Mouse (Mus musculus) urinary bladder, postnatal 14 days (tissue): ENCODE data around the gene Espn.
A peak's percentile ranks its signal among the peaks of the same experiment; 100 is the strongest.

ENCODE experiments used
- DNase-seq: peaks from one replicate; pipeline ENCODE4 v3.0.0; 2021; ENCODE audit warnings: low spot score

The Espn gene

DNA sequence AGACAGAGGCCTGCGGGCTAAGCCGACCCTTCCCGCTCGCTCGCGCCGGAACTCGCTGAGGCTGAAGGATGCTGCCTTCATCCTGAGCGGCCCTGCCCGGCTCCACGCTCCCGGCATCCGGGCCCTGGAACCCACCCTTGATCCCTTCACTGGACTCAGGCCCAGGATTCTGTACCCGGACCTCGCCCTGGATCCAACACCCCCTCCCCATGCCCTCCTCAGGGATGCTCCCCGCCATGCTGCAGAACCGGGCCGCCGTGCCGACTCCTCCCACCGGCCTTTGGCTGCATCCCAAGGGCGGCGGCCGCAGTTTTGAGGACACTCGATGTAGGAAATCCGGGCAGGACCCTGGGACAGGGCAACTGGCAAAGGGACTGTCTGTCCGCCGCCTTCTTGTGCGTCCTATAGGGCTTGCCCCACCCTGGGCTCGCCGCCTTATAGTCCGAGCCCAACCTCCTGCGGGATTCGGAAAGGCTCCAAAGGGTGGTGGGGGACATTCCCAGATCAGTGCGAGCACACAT, 26.2 kb upstream of the Espn start:
- peak; percentile 47 for DNase-seq

DNA sequence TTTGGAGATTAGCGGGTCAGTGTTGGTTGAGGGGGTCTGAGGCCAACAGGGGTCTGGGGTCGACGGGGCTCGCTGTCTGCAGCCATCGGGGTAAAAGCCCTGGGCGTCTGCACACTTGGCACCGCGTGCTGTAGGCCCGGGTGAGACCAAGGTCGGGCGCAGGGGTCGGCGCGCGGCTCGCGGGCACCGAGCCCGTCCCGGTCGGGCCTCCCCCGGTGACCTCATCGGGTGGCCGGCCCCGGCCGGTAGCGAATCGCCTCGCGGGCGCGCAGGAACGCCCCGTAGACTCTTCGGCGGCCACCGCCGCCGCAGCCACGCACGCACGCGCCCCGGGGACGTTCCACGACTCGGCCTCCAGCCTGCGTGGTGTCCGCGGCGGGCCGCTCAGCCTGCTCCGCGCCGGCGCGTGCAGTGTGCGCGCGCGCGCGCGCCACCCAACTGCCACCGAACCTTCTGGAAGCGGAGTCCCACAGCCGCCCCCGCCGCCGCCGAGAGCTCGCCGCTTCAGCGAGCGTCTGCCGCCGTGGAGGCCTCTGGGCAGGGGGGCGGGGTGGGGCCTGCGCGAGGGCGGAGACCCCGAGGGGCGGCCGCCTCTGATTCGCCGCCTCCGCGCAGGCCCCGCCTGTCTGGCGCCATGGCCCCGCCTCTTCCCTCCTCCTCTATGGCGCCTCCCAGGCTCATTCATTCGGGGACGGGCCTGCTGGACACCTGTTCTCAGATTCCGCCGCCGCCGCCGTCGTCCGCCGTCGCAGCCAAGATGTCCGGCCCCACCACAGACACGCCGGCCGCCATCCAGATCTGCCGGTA, 25.6 kb upstream of the Espn start, which contains the start of gene Acot7:
Acot7 (plus strand) TSS at position 598 of the 807 bp plus-strand sequence.
- peak; percentile 92 for DNase-seq

DNA sequence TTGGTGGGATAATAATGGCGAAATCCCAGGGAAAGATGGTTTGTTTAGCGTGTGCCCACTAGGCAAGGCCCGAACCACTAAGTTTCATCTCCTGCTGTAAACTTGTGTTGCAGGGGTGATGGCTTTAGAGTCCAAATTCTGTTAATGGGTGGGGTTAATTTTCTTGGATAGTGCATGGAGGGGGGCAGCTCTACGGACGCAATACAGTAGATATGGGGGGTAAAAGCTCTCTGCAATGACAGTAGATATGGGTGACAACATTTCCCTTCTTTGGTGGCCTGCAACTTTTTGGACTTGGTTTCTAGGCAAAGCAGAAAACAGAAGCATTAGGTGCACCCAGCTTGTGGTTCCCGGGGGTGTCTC, 25.0 kb upstream of the Espn start:
- DNase-seq = no peak

DNA sequence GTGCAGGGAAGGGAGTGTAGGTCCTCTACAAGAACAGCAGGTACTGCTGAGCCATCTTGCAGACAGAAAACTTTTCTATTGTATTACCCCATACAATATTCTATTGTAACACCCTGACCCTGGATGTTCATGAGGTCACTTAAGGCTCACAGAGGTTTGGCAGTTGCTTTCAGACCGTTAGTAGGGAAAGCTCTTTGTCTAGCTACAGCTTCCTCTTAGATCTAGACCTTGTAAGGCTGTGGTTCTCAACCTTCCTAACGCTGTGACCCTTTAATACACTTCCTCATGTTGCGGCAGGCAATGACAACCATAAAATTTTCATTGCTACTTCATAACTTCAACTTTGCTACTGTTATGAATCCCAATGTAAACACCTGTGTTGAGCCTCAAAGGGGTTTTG, 24.5 kb upstream of the Espn start:
- no peak for DNase-seq

DNA sequence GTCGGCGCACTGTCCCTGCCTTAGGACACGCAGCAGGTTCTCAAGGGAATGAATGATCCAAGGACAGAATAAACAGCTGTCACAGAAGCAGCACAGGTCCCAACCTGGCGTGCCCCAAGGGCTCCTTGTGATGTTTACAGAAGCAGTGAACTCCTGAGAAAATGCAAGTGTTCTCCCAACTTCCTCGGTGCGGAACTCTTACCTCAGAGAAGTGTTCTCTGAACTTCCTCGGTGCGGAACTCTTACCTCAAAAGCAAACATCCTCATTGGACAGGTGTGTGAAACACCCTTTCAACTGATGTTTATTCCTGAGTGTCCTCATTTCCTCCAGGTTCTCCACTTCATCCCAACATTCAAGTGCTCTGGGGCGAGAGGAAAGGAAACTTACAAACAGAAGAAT, 21.8 kb upstream of the Espn start:
- no peak for DNase-seq

DNA sequence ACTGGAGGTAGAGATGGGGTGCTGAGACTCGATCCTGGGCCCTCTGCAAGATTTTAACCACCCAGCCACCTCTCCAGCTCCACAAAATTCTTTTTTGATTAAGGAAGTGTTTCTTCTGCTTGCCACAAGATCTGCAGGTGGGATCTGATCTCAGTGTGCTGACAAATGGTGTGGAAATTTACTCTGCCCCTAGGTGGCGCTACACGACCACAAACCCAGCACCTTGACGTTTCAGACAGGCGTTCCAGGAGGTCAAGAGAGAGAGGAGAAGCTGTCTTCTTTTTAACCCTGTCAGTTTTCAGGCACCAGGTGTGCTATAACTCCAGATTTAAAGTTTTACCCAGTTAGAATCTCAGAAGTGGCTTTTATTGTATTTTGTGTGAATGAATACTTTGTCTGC, 20.9 kb upstream of the Espn start:
- DNase-seq = peak; percentile 75

DNA sequence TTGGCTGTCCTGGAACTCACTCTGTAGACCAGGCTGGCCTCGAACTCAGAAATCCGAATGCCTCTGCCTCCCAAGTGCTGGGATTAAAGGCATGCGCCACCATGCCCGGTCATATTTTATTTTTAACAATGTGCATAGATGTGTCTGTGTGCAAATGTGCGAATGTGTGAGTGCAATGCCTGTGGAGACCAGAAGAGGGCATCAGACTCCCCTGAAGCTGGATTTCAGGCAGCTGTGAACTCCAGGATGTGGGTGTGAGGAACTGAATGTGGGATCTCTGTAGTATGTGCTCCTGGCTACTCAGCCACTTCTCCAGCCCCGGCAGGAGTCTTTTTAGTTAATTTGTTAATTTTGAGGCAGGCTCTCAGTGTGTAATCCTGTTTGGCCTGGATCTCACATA, 19.4 kb upstream of the Espn start:
- no peak for DNase-seq

DNA sequence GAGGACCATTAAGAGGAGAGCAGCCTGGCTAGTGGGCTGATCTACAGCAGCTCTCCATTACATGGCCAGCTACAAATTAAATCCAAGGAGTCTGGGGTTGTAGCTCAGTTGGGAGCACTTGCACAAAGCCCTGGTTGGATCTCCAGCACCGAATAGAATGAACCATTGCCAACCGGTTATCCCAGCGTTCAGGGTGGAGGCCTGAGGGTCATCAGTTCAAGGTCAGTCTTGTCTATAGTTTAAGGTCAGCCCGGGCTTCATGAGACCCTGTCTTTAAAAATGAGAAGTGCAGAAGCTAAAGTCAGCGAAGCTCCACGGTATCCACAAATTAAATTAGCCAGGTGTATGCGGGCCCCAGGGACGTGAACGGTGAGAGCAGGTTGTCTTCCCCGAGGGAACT, 18.1 kb upstream of the Espn start:
- no peak for DNase-seq

DNA sequence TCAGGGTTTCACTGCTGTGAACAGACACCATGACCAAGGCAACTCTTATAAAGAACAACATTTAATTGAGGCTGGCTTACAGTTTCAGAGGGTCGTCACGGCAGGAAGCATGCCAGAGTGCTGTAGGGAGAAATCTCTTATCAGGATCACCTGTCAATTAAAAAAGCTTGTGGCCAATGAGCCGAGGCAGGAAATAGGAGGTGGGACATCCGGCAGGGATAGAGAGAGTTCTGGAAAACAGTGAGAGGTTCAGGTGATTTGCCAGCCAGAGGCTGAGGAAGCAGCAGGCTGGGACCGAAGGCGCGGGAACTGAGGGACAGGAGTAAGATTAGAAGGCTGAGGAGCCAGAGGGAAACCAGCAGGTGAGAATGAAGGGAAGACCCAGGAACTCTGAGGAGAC, 16.9 kb upstream of the Espn start:
- no peak for DNase-seq

DNA sequence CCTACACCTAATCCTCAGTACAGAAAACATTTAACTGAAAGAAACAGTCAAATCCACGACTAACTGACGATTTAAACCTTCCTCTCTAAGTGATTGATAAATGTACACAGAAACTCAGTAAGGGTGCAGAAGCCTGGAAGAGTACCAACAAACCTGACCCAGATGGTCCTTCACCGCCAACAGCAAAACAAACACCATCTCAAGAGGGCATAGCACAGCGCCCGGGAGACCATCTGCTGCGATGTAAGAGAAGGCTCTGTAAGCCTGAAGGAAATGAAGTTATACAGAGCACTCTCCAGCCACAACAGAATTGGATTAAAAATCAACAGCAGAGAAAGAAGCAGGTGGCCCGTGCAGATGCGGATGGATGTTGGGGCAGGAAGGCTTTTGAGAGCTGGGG, 15.9 kb upstream of the Espn start:
- no peak for DNase-seq

DNA sequence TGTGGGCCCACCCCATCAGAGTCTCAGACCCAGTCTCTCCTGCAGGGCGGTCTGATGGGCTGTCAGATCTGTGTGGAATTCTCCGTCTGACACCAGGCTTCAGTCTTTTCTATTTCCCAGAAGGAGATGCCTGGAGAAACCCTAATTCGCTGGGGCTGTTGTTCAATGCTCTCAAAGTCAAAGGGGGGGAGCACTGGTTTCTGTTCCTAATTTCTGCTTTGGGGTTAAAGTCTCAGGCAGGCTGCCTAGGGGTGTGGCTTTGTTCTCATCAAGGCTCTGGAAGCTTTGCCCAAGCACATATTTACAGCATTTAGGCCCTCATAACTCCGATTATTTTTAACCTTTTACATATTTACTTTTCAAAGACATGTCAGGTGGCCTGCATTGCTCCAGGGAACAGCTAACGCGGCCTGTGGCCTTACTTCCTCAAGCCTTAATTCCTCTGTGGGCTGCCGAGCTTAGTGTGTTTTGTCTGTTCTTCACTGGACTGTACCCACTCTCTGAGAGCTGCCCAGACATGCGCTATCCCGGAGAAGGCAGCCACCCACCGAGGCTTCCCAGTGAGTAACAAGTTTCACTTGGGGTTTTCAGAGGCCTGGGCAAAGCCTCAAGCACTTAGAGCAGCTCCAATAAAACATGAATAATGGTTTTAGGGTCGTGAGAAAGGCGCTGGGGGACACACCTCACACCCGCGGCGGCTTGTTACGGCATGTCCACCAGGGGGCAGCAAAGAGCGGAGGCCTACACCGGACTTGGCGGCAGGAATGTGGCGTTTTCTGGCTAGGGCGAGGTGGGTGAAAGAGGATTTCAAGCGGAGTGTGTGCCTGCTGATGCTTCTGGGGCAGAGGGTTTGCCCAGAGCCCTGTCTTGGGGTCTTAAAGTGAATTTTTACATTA, 13.1 kb upstream of the Espn start:
- peak; percentile 86 for DNase-seq

DNA sequence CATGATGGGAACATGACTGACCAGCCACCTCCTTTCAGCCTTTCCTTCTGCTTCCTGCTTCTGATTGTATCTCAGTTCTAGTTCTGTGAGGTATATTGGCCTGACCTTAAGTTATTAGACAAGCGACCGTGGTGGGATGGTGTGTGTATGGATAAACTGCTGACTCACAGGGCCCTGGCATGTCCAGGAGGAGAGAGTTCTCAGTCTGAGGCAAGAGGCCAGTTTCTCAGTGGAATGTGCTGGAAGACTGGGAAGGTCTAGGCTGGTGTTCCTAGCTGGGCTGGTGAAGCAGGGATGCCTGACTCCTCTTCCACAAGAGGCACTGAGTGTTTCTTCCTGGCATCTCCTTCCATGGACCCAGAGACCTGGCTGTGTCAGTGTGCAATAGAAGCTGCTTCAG, 10.6 kb upstream of the Espn start:
- DNase-seq = no peak

DNA sequence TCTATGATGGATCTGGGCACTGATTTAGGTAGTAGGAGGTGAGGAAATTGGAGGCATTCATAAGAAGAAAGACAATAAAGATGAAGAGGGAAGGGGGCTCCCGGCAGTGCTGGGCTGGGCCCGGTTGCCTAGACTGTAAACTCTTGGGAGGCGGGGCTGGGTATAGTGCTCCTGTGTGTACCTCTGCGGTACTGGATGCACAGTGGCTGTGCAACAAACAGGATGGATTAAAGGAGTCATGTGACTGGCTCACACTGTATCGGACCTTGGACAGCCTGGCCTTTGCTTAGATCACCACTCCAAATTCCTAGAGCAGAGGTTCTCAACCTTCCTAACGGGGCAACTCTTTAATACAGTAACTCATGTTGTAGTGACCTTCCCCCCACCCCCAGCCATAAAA, 9.4 kb upstream of the Espn start:
- DNase-seq = no peak

DNA sequence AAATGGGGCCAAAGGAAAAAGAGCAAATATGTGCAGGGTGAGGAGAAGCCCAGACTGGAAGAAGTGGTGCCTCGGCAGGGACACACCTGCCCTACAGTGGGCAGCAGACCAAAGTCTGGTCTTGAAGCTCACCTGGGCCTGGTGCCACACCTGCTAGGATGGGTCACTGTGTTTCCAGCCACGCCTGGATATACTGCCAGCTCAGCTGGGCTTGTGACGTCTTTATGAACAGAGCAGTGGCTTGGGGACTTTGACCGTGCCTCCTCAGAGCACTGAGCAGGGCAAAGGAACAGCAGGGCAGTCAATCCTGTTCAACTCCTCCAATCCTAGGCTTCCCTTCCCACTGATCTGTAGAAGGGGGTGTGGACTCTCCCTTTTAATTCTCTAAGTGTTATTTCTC, 8.6 kb upstream of the Espn start:
- DNase-seq = no peak

DNA sequence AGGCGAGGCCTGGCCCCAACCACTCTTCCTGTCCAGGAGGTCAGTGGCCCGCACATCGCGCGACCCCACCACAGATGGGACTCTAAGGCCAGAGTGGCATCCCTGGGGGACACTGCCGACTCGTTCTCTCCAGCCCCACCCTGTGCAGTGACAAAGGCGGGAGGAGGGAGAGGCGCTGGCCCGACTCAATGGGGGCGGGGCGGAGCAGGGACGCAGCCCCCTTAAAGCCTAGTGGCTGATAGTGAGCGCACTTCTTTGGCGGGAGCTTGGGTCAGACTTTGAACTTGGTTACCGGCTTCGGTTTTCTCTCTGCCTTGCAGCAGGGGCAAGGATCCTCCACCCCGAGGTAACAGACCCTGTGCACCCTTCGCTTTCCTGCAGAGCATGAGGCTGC, 7.1 kb upstream of the Espn start:
- DNase-seq = no peak

DNA sequence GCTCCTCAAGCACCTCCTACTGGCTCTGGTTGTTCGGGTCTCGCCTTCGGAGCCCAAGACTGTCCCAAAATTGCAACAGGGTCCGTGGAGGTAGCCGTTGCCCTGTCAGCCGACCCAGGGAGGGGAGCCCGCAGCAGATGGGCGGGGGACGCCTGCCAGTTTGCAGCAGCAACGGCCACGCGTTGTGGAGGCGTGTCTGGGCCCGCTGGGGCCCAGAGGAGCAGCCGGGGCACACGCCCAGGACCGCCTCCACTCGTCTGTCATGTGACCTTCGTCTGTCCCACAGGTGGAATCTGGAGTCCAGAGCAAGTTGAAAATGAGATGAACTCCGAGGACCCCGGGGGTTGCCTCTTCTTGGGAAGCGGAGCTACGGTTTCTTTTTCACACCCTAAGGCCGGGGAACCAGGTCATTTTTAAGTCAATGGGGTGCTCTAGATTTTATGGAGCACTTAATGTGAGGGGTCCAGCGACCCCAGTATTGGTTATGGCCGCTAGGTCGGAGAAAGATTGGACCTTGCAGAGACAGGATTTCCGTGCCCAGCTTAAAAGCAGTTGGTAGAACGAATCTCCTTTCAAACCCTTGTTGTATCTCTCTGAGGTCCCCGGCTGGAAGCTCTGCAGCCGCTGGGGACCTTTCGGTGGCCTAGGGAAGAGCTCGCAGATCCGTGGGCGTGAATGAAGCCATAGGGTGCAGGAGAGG, 6.6 kb upstream of the Espn start, which contains the start of gene Hes2:
Hes2 (plus strand) TSS at position 283 of the 700 bp plus-strand sequence.
- DNase-seq = peak; percentile 47

DNA sequence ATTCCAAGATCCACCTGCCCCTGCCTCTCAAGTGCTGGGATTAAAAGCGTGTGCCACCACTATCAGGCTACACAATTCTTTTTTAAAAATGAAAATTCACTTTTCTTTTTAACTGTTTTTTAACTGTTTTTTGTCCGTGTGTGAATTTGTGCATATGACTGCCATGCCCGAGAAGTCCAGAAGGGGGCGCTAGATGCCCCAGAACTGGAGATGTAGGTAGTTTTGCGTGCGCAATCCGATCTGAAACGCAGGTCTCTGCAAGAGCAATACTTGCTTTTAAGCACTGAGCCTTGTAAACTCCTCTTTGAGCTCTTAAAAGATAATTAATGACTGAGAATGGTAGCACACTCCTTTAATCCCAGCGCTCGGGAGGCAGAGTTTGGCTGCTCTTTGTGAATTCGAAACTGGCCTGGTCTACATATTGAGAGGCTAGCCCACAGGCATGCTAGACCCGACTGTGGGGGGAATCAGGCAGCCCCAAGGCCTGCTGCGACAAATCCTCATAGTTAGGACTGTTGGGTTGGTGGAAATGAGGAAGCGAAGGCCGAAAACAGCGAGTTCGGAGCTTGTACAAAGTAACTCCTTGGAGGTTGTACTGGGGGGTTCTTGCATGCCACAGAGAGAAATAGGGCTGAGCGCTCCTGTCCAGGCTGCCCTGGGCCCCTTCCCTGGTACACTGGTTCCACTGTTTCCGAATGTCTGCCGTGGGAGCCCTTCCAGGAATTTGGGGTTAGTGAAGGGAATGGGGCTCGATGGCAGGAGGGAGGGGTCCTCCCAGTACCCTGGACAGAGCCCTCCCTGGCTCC, 5.8 kb upstream of the Espn start:
- peak; percentile 51 for DNase-seq

DNA sequence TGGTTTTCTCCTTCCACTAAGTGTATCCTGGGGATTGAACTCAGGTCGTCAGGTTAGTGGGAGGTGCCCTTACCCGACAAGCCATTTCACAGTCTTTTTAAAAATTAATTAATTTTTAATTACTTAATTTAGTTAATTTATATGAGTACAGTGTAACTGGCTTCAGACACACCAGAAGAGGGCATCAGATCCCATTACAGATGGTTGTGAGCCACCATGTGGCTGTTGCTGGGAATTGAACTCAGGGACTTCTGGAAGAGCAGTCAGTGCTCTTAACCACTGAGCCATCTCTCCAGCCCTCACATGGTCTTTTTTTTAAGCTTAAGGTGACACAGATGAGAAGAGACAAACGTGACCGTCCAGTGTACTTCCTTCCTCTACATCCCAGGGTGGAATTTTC, 2.8 kb upstream of the Espn start:
- no peak for DNase-seq

DNA sequence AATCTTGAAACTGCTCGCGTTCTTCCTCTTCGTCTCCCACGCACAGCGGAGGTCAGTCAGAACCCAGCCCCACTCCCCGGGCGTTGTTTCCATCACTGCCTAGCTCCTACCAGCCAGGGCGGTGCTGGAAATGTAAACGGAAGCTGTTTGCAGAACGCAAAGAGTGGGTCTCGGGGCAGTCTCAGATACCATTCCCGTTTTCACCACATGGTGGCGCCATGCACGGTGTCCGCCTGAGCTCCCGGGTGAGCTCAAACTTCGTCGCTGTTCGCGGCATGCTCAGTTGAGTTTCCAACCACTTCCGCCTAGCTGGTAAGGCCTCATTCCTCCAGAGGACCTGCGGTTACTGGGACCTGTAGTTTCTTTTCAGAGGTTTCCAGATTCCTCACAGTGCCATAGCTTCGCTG, 1.6 kb upstream of the Espn start:
- peak; percentile 93 for DNase-seq

DNA sequence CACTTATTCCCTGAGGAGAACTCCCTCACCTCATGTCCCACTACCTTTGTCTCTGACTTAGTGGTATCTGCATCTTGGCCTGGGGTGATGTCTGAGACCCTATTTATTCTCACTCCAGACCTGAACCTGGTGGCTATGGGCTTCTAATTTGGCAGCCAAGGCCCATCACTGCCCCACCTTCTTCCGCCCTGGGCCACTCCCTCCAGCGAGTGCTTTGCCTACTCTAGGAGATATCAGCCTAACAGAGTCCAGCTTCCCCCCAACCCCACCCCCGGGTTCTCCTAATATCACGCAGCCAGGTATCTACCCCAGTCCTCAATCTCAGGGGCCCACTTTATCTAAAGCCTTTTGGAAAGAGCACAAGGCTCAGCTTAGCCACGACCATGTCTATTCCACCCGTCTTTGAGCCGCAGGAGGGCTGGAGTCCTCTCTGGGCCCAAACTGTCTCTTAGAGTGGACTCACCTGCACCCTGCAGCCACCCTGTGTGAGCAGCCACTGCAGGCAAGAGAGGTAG, 663 bp downstream of the Espn start:
- DNase-seq = no peak

DNA sequence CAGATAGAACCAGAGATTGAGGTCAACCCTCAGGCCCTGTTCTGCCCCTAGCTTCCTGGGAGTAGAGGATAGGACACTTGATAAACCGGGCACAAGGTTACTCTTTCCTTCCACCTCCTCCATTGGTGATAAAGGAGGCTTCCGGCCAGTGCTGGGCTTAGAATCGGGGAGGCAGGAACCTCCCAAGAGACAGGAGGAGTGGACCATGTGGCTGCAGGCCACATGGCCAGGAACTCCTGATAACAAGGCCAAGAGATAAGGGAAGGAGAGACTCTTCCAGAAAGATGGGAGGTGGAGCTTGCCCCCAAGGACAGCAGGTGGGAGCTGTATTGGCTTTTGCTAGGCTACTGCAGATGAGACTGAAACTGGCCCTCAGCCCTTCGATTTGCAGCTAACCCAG, 1.6 kb downstream of the Espn start:
- DNase-seq = no peak
